Mouse (Mus musculus) MEL (cell line): Measurements from ENCODE around the gene Scfd1. TPM values are rescaled to one million over a fixed set of nuclear protein-coding genes. Genes with fewer than 3 reads are reported as not detected.

Source experiments
- DNase-seq: peaks from one replicate; pipeline ENCODE4 v3.0.0; 2011; ENCODE audit warnings: low read depth, low spot score
- H3K27ac ChIP-seq: 2 replicates; pipeline ENCODE4 v1.5.1; 2012; ENCODE audit warnings: low read depth, mild to moderate bottlenecking, control low read depth, low read length, moderate library complexity; ENCODE audit not compliant: control insufficient read depth
- H3K27me3 ChIP-seq, 2 experiments: fragments of 150-350 bp in 1 of 2; sonication (generic) in 1 of 2; 2 replicates each; pipeline ENCODE4 v1.6.1; 2012; ENCODE audit warnings: low read length in 2 of 2, mild to moderate bottlenecking in 2 of 2, improper control_type of control experiment in 1 of 2, moderate library complexity in 1 of 2; ENCODE audit not compliant: insufficient read depth in 2 of 2, control insufficient read depth in 1 of 2
- H3K36me3 ChIP-seq, 2 experiments: 2 replicates each; pipeline ENCODE4 v1.6.1; 2012 to 2014; ENCODE audit warnings: low read length in 2 of 2, improper control_type of control experiment in 1 of 2, inconsistent platforms in 1 of 2, mild to moderate bottlenecking in 1 of 2; ENCODE audit not compliant: insufficient read depth in 2 of 2, control insufficient read depth in 1 of 2
- H3K4me1 ChIP-seq, 2 experiments: fragments of 150-350 bp in 1 of 2; sonication (generic) in 1 of 2; 2 replicates each; pipeline ENCODE4 v1.6.1; 2012; ENCODE audit warnings: low read length in 2 of 2, improper control_type of control experiment in 1 of 2, mild to moderate bottlenecking in 1 of 2; ENCODE audit not compliant: insufficient read depth in 2 of 2, control insufficient read depth in 1 of 2
- H3K4me3 ChIP-seq, 2 experiments: fragments of 150-350 bp in 1 of 2; sonication (generic) in 1 of 2; 2 replicates each; pipeline ENCODE4 v1.5.1; 2012; ENCODE audit warnings: low read depth in 2 of 2, low read length in 2 of 2, mild to moderate bottlenecking in 2 of 2, moderate library complexity in 2 of 2, control low read depth in 1 of 2, improper control_type of control experiment in 1 of 2; ENCODE audit not compliant: control insufficient read depth in 1 of 2, insufficient read depth in 1 of 2
- H3K79me2 ChIP-seq: 2 replicates; pipeline ENCODE4 v1.6.1; 2012; ENCODE audit warnings: mild to moderate bottlenecking, low read length, moderate library complexity; ENCODE audit not compliant: control insufficient read depth, poor library complexity, insufficient read depth
- H3K9ac ChIP-seq: 2 replicates; pipeline ENCODE4 v1.6.1; 2012; ENCODE audit warnings: low read depth, mild to moderate bottlenecking, control low read depth, low read length, moderate library complexity; ENCODE audit not compliant: control insufficient read depth, poor library complexity, severe bottlenecking
- H3K9me3 ChIP-seq: fragments of 150-350 bp; sonication (generic); replicated peaks from 2 replicates; pipeline ENCODE4 v1.6.1; 2012; ENCODE audit warnings: mild to moderate bottlenecking, low read length, improper control_type of control experiment, moderate library complexity; ENCODE audit not compliant: insufficient read depth
- CTCF ChIP-seq, 3 experiments: IDR thresholded peaks in 2 of 3; conservative IDR thresholded peaks in 1 of 3; 2 replicates each; pipeline ENCODE4 v1.5.1; 2011 to 2012; ENCODE audit warnings: low read length in 3 of 3, low read depth in 2 of 3, mild to moderate bottlenecking in 2 of 3, improper control_type of control experiment in 1 of 3, inconsistent platforms in 1 of 3, mixed read lengths in 1 of 3, moderate library complexity in 1 of 3; ENCODE audit not compliant: control insufficient read depth in 1 of 3, insufficient read depth in 1 of 3, poor library complexity in 1 of 3, severe bottlenecking in 1 of 3
- E2F4 ChIP-seq: IDR thresholded peaks from 2 replicates; pipeline ENCODE4 v1.6.1; 2011; ENCODE audit warnings: low read depth, low read length, improper control_type of control experiment, borderline replicate concordance
- ETS1 ChIP-seq: IDR thresholded peaks from 2 replicates; pipeline ENCODE4 v1.6.1; 2012; ENCODE audit warnings: low read depth, mild to moderate bottlenecking, inconsistent platforms, low read length, improper control_type of control experiment, moderate library complexity
- GATA1 ChIP-seq: IDR thresholded peaks from 2 replicates; pipeline ENCODE4 v1.6.1; 2011; ENCODE audit warnings: low read depth, low read length, improper control_type of control experiment
- JUND ChIP-seq: IDR thresholded peaks from 2 replicates; pipeline ENCODE4 v1.6.1; 2011; ENCODE audit warnings: low read depth, mild to moderate bottlenecking, improper control_type of control experiment, low read length
- MAX ChIP-seq: IDR thresholded peaks from 2 replicates; pipeline ENCODE4 v1.6.1; 2011; ENCODE audit warnings: low read length, improper control_type of control experiment
- MEF2A ChIP-seq: IDR thresholded peaks from 2 replicates; pipeline ENCODE4 v1.6.1; 2014; ENCODE audit warnings: low read depth, mild to moderate bottlenecking, inconsistent platforms, low read length, improper control_type of control experiment; ENCODE audit not compliant: poor library complexity, insufficient replicate concordance, severe bottlenecking; ENCODE audit errors: extremely low read depth
- MXI1 ChIP-seq: IDR thresholded peaks from 2 replicates; pipeline ENCODE4 v1.6.1; 2011; ENCODE audit warnings: mild to moderate bottlenecking, low read depth, low read length, improper control_type of control experiment
- MYB ChIP-seq: IDR thresholded peaks from 2 replicates; pipeline ENCODE4 v1.6.1; 2011; ENCODE audit warnings: mild to moderate bottlenecking, low read depth, low read length, improper control_type of control experiment
- MYC ChIP-seq: IDR thresholded peaks from 2 replicates; pipeline ENCODE4 v1.6.1; 2011; ENCODE audit warnings: low read depth, mild to moderate bottlenecking, low read length, improper control_type of control experiment, moderate library complexity
- NELFE ChIP-seq: IDR thresholded peaks from 2 replicates; pipeline ENCODE4 v1.6.1; 2011; ENCODE audit warnings: low read depth, low read length, improper control_type of control experiment
- POLR2A ChIP-seq, 2 experiments: IDR thresholded peaks; 2 replicates each; pipeline ENCODE4 v1.6.1; 2011 to 2012; ENCODE audit warnings: low read length in 2 of 2, mild to moderate bottlenecking in 2 of 2, control low read depth in 1 of 2, improper control_type of control experiment in 1 of 2, low read depth in 1 of 2, moderate library complexity in 1 of 2; ENCODE audit not compliant: control insufficient read depth in 1 of 2, insufficient read depth in 1 of 2, poor library complexity in 1 of 2
- RAD21 ChIP-seq: IDR thresholded peaks from 2 replicates; pipeline ENCODE4 v1.6.1; 2011; ENCODE audit warnings: mild to moderate bottlenecking, low read depth, low read length, improper control_type of control experiment
- RCOR1 ChIP-seq: IDR thresholded peaks from 2 replicates; pipeline ENCODE4 v1.6.1; 2012; ENCODE audit warnings: low read depth, mild to moderate bottlenecking, inconsistent platforms, low read length, improper control_type of control experiment
- SMC3 ChIP-seq: IDR thresholded peaks from 2 replicates; pipeline ENCODE4 v1.6.1; 2011; ENCODE audit warnings: low read depth, low read length, improper control_type of control experiment
- TAL1 ChIP-seq: IDR thresholded peaks from 2 replicates; pipeline ENCODE4 v1.6.1; 2012; ENCODE audit warnings: mild to moderate bottlenecking, inconsistent platforms, low read length, moderate library complexity, mixed read lengths
- UBTF ChIP-seq: IDR thresholded peaks from 2 replicates; pipeline ENCODE4 v1.6.1; 2012; ENCODE audit warnings: low read depth, mild to moderate bottlenecking, inconsistent platforms, low read length, improper control_type of control experiment, moderate library complexity, borderline replicate concordance; ENCODE audit not compliant: insufficient read depth
- USF2 ChIP-seq, 2 experiments: IDR thresholded peaks; 2 replicates each; pipeline ENCODE4 v1.6.1; 2011 to 2012; ENCODE audit warnings: improper control_type of control experiment in 2 of 2, low read length in 2 of 2, borderline replicate concordance in 1 of 2, inconsistent platforms in 1 of 2, low read depth in 1 of 2, mild to moderate bottlenecking in 1 of 2; ENCODE audit not compliant: insufficient read depth in 1 of 2
- ZC3H11A ChIP-seq: IDR thresholded peaks from 2 replicates; pipeline ENCODE4 v1.6.1; 2012; ENCODE audit warnings: low read depth, mild to moderate bottlenecking, inconsistent platforms, low read length, improper control_type of control experiment
- ZKSCAN1 ChIP-seq: IDR thresholded peaks from 2 replicates; pipeline ENCODE4 v1.6.1; 2012; ENCODE audit warnings: low read depth, mild to moderate bottlenecking, inconsistent platforms, low read length, improper control_type of control experiment, moderate library complexity
- polyA plus RNA-seq, 2 experiments: library from polyadenylated mRNA; stranded (reverse) in 1 of 2; unstranded in 1 of 2; fragments of >175 nt in 1 of 2; fragments of >200 nt in 1 of 2; gene quantifications; 2 replicates each; pipeline versions ENCODE4 v1.2.1 to v1.2.4; 2012; ENCODE audit warnings: low replicate concordance in 2 of 2, low read depth in 1 of 2; ENCODE audit not compliant: insufficient read length in 2 of 2, insufficient read depth in 1 of 2, missing spikeins in 1 of 2
- total RNA-seq: library from RNA; depleted of rRNA; stranded (reverse); fragments of 300-350 nt; gene quantifications from 2 replicates; pipeline ENCODE4 v1.2.3, GENCODE M21; 2012

Scfd1 gene
- total and polyA plus RNA-seq, 3 experiments: 28.0 to 35.4 TPM; not detected in 1

DNA sequence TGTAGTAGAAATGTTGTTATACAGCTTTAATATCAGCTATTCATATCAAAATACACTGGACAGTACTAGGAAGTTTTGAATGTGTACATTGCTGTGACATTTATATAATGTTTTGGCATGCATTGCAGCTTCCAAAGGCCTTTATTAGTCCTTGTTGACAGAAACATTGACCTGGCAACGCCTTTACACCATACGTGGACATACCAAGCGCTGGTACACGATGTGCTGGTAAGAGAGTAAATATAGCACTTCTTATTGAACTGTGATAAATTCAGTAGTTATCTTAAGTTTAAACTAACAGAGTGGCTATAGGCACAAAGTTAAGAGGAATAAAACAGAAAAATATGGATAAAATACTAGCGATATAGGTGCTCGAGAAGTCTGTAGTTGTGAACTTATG is 22.6 kb downstream of the Scfd1 start:
- TF ChIP-seq POLR2A (IDR thresholded peaks at IDR 0.05; ENCODE audit: control insufficient read depth in 1 of 2, insufficient read depth in 1 of 2, low read depth in 1 of 2, low read length in 2 of 2, poor library complexity in 1 of 2) (no peak), ZKSCAN1 (no peak), MAX (no peak), UBTF (no peak), MXI1 (no peak), E2F4 (no peak), ETS1 (no peak), RCOR1 (no peak), JUND (no peak), RAD21 (no peak), NELFE (no peak), MEF2A (no peak), USF2 (IDR thresholded peaks at IDR 0.05; ENCODE audit: borderline replicate concordance in 1 of 2, insufficient read depth in 1 of 2, low read depth in 1 of 2, low read length in 2 of 2) (no peak), MYC (no peak), SMC3 (no peak), ZC3H11A (no peak), GATA1 (no peak)
- peaks cover 0 to 15% of the 10 kb centered on the region in 2 experiments; a peak in 3 of 4 replicates for H3K36me3 ChIP-seq
- no peak overlapping the region for H3K9ac ChIP-seq

DNA sequence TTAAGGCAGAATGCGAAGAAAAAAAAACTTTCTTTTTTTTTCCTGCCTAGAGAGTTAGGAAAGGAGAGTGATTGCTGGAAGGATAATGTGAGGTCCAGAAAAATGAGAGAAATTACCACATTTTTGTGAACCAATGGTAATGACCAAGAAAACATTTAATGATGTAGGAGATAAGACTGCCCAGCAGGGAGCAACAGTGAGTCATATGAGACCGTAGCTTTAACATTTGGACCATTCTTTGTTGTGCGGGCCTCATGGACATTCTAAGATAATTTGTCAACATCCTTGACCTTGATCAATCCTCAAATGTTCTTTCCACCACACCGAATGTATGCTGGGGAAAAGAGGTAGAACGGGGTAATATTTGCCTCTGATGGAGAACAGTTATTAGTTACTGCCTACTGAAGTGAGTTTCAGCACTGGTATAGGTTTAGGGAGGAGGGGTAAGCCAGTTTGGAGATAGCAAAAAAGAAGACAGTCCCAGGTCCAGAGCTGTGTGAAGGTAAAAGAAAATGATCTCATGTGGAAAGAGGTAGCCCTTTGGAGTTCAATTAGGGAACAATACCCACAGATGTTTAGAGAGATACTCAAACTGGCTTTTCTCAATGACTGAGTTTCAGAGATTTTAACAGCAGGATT is 24.9 kb downstream of the Scfd1 start:
- DNase-seq: peak; percentile 34

More for the DNA sequence above, 22.6 kb downstream of the Scfd1 start:
- H3K79me2 ChIP-seq: no peaks in the 10 kb centered on the region
- H3K27ac ChIP-seq: no peak overlapping the region
- no peak overlapping the region for H3K4me3 ChIP-seq
- H3K9me3 ChIP-seq: no peaks in the 10 kb centered on the region
- H3K4me1 ChIP-seq: no peaks in the 10 kb centered on the region
- no peaks in the 10 kb centered on the region for H3K27me3 ChIP-seq
- DNase-seq: no peak

More for the DNA sequence above, 24.9 kb downstream of the Scfd1 start:
- H3K27me3 ChIP-seq: no peaks in the 10 kb centered on the region
- no peaks in the 10 kb centered on the region for H3K79me2 ChIP-seq
- no peaks in the 10 kb centered on the region for H3K4me1 ChIP-seq
- H3K36me3 ChIP-seq: peaks cover 0 to 15% of the 10 kb centered on the region in 2 experiments; a peak in 3 of 4 replicates
- H3K27ac ChIP-seq: no peak overlapping the region
- H3K4me3 ChIP-seq: no peak overlapping the region
- peak; percentile 57 for TF ChIP-seq SMC3
- TF ChIP-seq CTCF (IDR thresholded peaks at IDR 0.05 in 2 of 3, conservative IDR thresholded peaks at IDR 0.05 in 1 of 3; ENCODE audit: control insufficient read depth in 1 of 3, insufficient read depth in 1 of 3, low read depth in 2 of 3, low read length in 3 of 3, poor library complexity in 1 of 3, severe bottlenecking in 1 of 3): peak in 2 of 3 experiments; percentile 27 to 48; a peak in 4 of 6 replicates
- no peak for TF ChIP-seq ETS1
- TF ChIP-seq TAL1: no peak
- peak; percentile 36 for TF ChIP-seq RAD21
- 0 out of 2 replicates have a peak, but pooled peaks have one; percentile 5 for TF ChIP-seq ZC3H11A
- no peak for TF ChIP-seq RCOR1
- no peak for TF ChIP-seq MYB
- no peaks in the 10 kb centered on the region for H3K9me3 ChIP-seq
- no peak overlapping the region for H3K9ac ChIP-seq
